13 mouse cellular contexts compared by ENCODE assay signal in genomic region chr1:135159074-135159473, GRCm38 (mm10). TPM values are rescaled to one million over a fixed set of nuclear protein-coding genes. Genes with fewer than 3 reads are reported as not detected.
DNase-seq lines count a peak whose midpoint lies in the region; ATAC-seq lines count a peak whose summit lies in the region.
"Had no signal": no experiment of that assay in that cellular context is flagged by ENCODE, and none has a peak within 500 bp of the region (broad histone marks: within the 10 kb centered on the region; RNA-seq: fewer than 3 reads in every experiment).

No protein-coding gene starts in this region.

- H3K4me2 ChIP-seq in hindbrain, embryonic 14.5 days (replicated peaks) = no peak overlapping the region; the same call in 1 of the 2 replicates
- H3K4me2 ChIP-seq in kidney, embryonic 15.5 days = no peak overlapping the region
- no peak overlapping the region for H3K4me2 ChIP-seq in intestine, embryonic 16.5 days (ENCODE audit: low read depth, low read length)
- H3K4me2 ChIP-seq: embryonic facial prominence, embryonic 13.5 days; lung, embryonic 15.5 days had no signal

- H3K4me3 ChIP-seq in hindbrain, embryonic 14.5 days (replicated peaks; ENCODE audit: low read length) = no peak overlapping the region
- H3K4me3 ChIP-seq in limb, embryonic 10.5 days = no peak overlapping the region
- H3K4me3 ChIP-seq in kidney, embryonic 15.5 days (replicated peaks) = no peak overlapping the region
- H3K4me3 ChIP-seq in intestine, embryonic 16.5 days (ENCODE audit: low read length) = no peak overlapping the region
- H3K4me3 ChIP-seq: embryonic facial prominence, embryonic 13.5 days; lung, embryonic 15.5 days had no signal

- H3K9ac ChIP-seq in hindbrain, embryonic 14.5 days = no peak overlapping the region
- no peak overlapping the region for H3K9ac ChIP-seq in kidney, embryonic 15.5 days
- no peak overlapping the region for H3K9ac ChIP-seq in intestine, embryonic 16.5 days (ENCODE audit: low read depth, low read length)
- H3K9ac ChIP-seq: lung, embryonic 15.5 days had no signal

- peak overlapping the region; percentile 89 for H3K27ac ChIP-seq in hindbrain, embryonic 14.5 days
- peak overlapping the region; percentile 42 for H3K27ac ChIP-seq in limb, embryonic 10.5 days
- H3K27ac ChIP-seq in kidney, embryonic 15.5 days = no peak overlapping the region
- no peak overlapping the region for H3K27ac ChIP-seq in intestine, embryonic 16.5 days (ENCODE audit: low read length)
- H3K27ac ChIP-seq: embryonic facial prominence, embryonic 13.5 days; lung, embryonic 15.5 days had no signal

- peaks cover 26% of the 10 kb centered on the region for H3K36me3 ChIP-seq in hindbrain, embryonic 14.5 days (replicated peaks; ENCODE audit: control insufficient read depth, insufficient read depth)
- peaks cover 25% of the 10 kb centered on the region for H3K36me3 ChIP-seq in limb, embryonic 10.5 days
- peaks cover 23% of the 10 kb centered on the region for H3K36me3 ChIP-seq in kidney, embryonic 15.5 days
- H3K36me3 ChIP-seq in intestine, embryonic 16.5 days (ENCODE audit: control insufficient read depth, insufficient read depth, low read length) = peaks cover 6% of the 10 kb centered on the region

- H3K27me3 ChIP-seq in hindbrain, embryonic 14.5 days (ENCODE audit: control insufficient read depth, insufficient read depth, low read length) = no peaks in the 10 kb centered on the region
- H3K27me3 ChIP-seq in limb, embryonic 10.5 days (ENCODE audit: low read depth, poor library complexity, severe bottlenecking) = 0 out of 2 replicates have a peak, but pooled peaks cover 3% of the 10 kb centered on the region
- H3K27me3 ChIP-seq in kidney, embryonic 15.5 days = no peaks in the 10 kb centered on the region
- no peaks in the 10 kb centered on the region for H3K27me3 ChIP-seq in intestine, embryonic 16.5 days (replicated peaks; ENCODE audit: control insufficient read depth, insufficient read depth, low read length)
- H3K27me3 ChIP-seq: CH12.LX; embryonic facial prominence, embryonic 13.5 days; lung, embryonic 15.5 days had no signal

- ATAC-seq in hindbrain, embryonic 14.5 days (ENCODE audit: low FRiP score) = peak; percentile 66
- no peak for ATAC-seq in kidney, embryonic 15.5 days (replicated peaks; ENCODE audit: low FRiP score)
- ATAC-seq in intestine, embryonic 16.5 days = no peak

- peaks cover 30% of the 10 kb centered on the region; the same call in 1 of the 2 replicates for H3K4me1 ChIP-seq in hindbrain, embryonic 14.5 days (replicated peaks; ENCODE audit: control insufficient read depth, insufficient read depth, low read length)
- H3K4me1 ChIP-seq in limb, embryonic 10.5 days = peaks cover 32% of the 10 kb centered on the region
- peaks cover 18% of the 10 kb centered on the region for H3K4me1 ChIP-seq in kidney, embryonic 15.5 days
- H3K4me1 ChIP-seq in intestine, embryonic 16.5 days (ENCODE audit: control insufficient read depth, insufficient read depth, low read length) = peaks cover 9% of the 10 kb centered on the region

- WGBS in hindbrain, embryonic 14.5 days = 26% methylated on average over 7 of the region's 7 CpGs
- WGBS in limb, embryonic 10.5 days = 75% methylated on average over 7 of the region's 7 CpGs
- 42% methylated on average over 7 of the region's 7 CpGs for WGBS in kidney, embryonic 15.5 days
- WGBS in intestine, embryonic 16.5 days = 58% methylated on average over 7 of the region's 7 CpGs

- peak; percentile 86 to 91 for DNase-seq in right cerebral cortex, postnatal 10 days (ENCODE audit: low spot score in 2 of 2)
- DNase-seq in right cerebral cortex, adult 2 months (ENCODE audit: low spot score in 2 of 2) = no peak
- DNase-seq in hindbrain, embryonic 14.5 days (ENCODE audit: low spot score) = no peak
- no peak for DNase-seq in limb, embryonic 10.5 days (ENCODE audit: low spot score)
- DNase-seq in lung, postnatal 25 days (ENCODE audit: low spot score) = no peak
- DNase-seq in gastrocnemius, postnatal 10 days = no peak
- DNase-seq: gastrocnemius, postnatal 14 days had no signal

- H3K9me3 ChIP-seq in hindbrain, embryonic 14.5 days (ENCODE audit: control insufficient read depth, low read length) = no peaks in the 10 kb centered on the region
- H3K9me3 ChIP-seq in limb, embryonic 10.5 days (replicated peaks) = no peaks in the 10 kb centered on the region
- H3K9me3 ChIP-seq in kidney, embryonic 15.5 days (replicated peaks) = no peaks in the 10 kb centered on the region
- no peaks in the 10 kb centered on the region for H3K9me3 ChIP-seq in intestine, embryonic 16.5 days (ENCODE audit: control insufficient read depth, low read length)
- H3K9me3 ChIP-seq: embryonic facial prominence, embryonic 13.5 days; lung, embryonic 15.5 days had no signal

RNA-seq across cellular contexts. Expression of gene Gpr37l1, which starts 8.4 kb away (rescaled TPM):
- 0.68 and 1.5 TPM in 2 replicates for polyA plus RNA-seq in hindbrain, embryonic 14.5 days (2014; fragmentation: Nextera tagmentation; extraction: Ambion mirVana)
- not detected in 2 replicates for polyA plus RNA-seq in limb, embryonic 10.5 days (2016; fragmentation: Nextera tagmentation; extraction: Ambion mirVana)
- polyA plus RNA-seq in kidney, embryonic 15.5 days (2015; fragmentation: Nextera tagmentation; extraction: Ambion mirVana) = 0.09 TPM in 1 of 2 replicates, not detected in the other
- polyA plus RNA-seq in intestine, embryonic 16.5 days (2015; fragmentation: Nextera tagmentation; extraction: Ambion mirVana) = 0.71 and 0.77 TPM in 2 replicates
- total RNA-seq in gastrocnemius, postnatal 10 days (2021) = 1 to 10 TPM; 2.0 to 2.6 TPM
- total RNA-seq: CH12.LX; hematopoietic stem cell, adult 5-6 weeks had no signal
- polyA plus RNA-seq: embryonic facial prominence, embryonic 13.5 days had no signal

RNA-seq across cellular contexts. Expression of gene Arl8a, which starts 12.4 kb away (rescaled TPM):
- polyA plus RNA-seq in hindbrain, embryonic 14.5 days (2014; fragmentation: Nextera tagmentation; extraction: Ambion mirVana) = 354 and 383 TPM in 2 replicates
- polyA plus RNA-seq in limb, embryonic 10.5 days (2016; fragmentation: Nextera tagmentation; extraction: Ambion mirVana) = 32.7 and 42.2 TPM in 2 replicates
- polyA plus RNA-seq in kidney, embryonic 15.5 days (2015; fragmentation: Nextera tagmentation; extraction: Ambion mirVana) = 45.3 and 52.3 TPM in 2 replicates
- 21.4 and 56.5 TPM in 2 replicates for polyA plus RNA-seq in intestine, embryonic 16.5 days (2015; fragmentation: Nextera tagmentation; extraction: Ambion mirVana)
- total RNA-seq in gastrocnemius, postnatal 10 days (2021) = 10 to 100 TPM; 32.3 to 39.9 TPM

RNA-seq across cellular contexts. Expression of gene Ptpn7, which starts 26.6 kb away (rescaled TPM):
- 0.11 and 0.22 TPM in 2 replicates for polyA plus RNA-seq in hindbrain, embryonic 14.5 days (2014; fragmentation: Nextera tagmentation; extraction: Ambion mirVana)
- polyA plus RNA-seq in limb, embryonic 10.5 days (2016; fragmentation: Nextera tagmentation; extraction: Ambion mirVana) = 1.4 and 1.9 TPM in 2 replicates
- polyA plus RNA-seq in kidney, embryonic 15.5 days (2015; fragmentation: Nextera tagmentation; extraction: Ambion mirVana) = 1.2 TPM in 2 replicates
- 2.2 and 2.9 TPM in 2 replicates for polyA plus RNA-seq in intestine, embryonic 16.5 days (2015; fragmentation: Nextera tagmentation; extraction: Ambion mirVana)
- total RNA-seq in gastrocnemius, postnatal 10 days (2021) = 1 to 10 TPM in 1 of 2 experiments, under 1 TPM in 1; 0.38 to 1.1 TPM

RNA-seq across cellular contexts. Expression of gene Lgr6, which starts 54.0 kb away (rescaled TPM):
- 1.2 and 1.4 TPM in 2 replicates for polyA plus RNA-seq in hindbrain, embryonic 14.5 days (2014; fragmentation: Nextera tagmentation; extraction: Ambion mirVana)
- polyA plus RNA-seq in limb, embryonic 10.5 days (2016; fragmentation: Nextera tagmentation; extraction: Ambion mirVana) = 0.56 and 0.75 TPM in 2 replicates
- 0.98 and 1.1 TPM in 2 replicates for polyA plus RNA-seq in kidney, embryonic 15.5 days (2015; fragmentation: Nextera tagmentation; extraction: Ambion mirVana)
- polyA plus RNA-seq in intestine, embryonic 16.5 days (2015; fragmentation: Nextera tagmentation; extraction: Ambion mirVana) = 0.43 and 0.44 TPM in 2 replicates
- 1 to 10 TPM; 1.2 to 1.6 TPM for total RNA-seq in gastrocnemius, postnatal 10 days (2021)
- total RNA-seq: hematopoietic stem cell, adult 5-6 weeks had no signal

Comparison
In these comparisons a context has a peak if more than half of its experiments do, and no peak if none do; other contexts are left out.
1. DNase-seq: peak in right cerebral cortex, postnatal 10 days (2 of 2); none in right cerebral cortex, adult 2 months (0 of 2), hindbrain, embryonic 14.5 days (single experiment), limb, embryonic 10.5 days (single experiment), lung, postnatal 25 days (single experiment) and gastrocnemius, postnatal 10 days (single experiment).
2. H3K27ac ChIP-seq: peak in hindbrain, embryonic 14.5 days (single experiment) and limb, embryonic 10.5 days (single experiment); none in kidney, embryonic 15.5 days (single experiment) and intestine, embryonic 16.5 days (single experiment).